Mouse (Mus musculus) neural tube, embryonic 14.5 days (tissue): ENCODE data around the gene Aqp11. TPM values are rescaled to one million over a fixed set of nuclear protein-coding genes. Genes with fewer than 3 reads are reported as not detected.

ENCODE experiments used
- ATAC-seq: fragments of 200-750 bp; cut with Nextera tagmentation; 2 replicates; pipeline ENCODE4 v1.8.0; 2017; ENCODE audit warnings: low read depth, mild to moderate bottlenecking, moderate TSS enrichment, moderate library complexity
- H3K27ac ChIP-seq: fragments of 300-500 bp; sonication (generic); 2 replicates; pipeline ENCODE4 v1.5.1; 2014; ENCODE audit warnings: low read depth, mild to moderate bottlenecking, control low read depth, low read length, moderate library complexity, mixed read lengths
- H3K27me3 ChIP-seq: fragments of 300-500 bp; sonication (generic); 2 replicates; pipeline ENCODE4 v1.6.1; 2014; ENCODE audit warnings: low read length; ENCODE audit not compliant: control insufficient read depth, insufficient read depth
- H3K36me3 ChIP-seq: fragments of 300-500 bp; sonication (generic); 2 replicates; pipeline ENCODE4 v1.6.1; 2014; ENCODE audit warnings: low read length, mixed read lengths; ENCODE audit not compliant: control insufficient read depth, insufficient read depth
- H3K4me1 ChIP-seq: fragments of 300-500 bp; sonication (generic); 2 replicates; pipeline ENCODE4 v1.6.1; 2014; ENCODE audit warnings: low read length; ENCODE audit not compliant: control insufficient read depth, insufficient read depth
- H3K4me2 ChIP-seq: fragments of 300-500 bp; sonication (generic); 2 replicates; pipeline ENCODE4 v1.6.1; 2014; ENCODE audit warnings: mild to moderate bottlenecking, low read depth, low read length, control low read depth
- H3K4me3 ChIP-seq: fragments of 300-500 bp; sonication (generic); 2 replicates; pipeline ENCODE4 v1.5.1; 2014; ENCODE audit warnings: low read depth, low read length, control low read depth, mixed read lengths
- H3K9ac ChIP-seq: fragments of 300-500 bp; sonication (generic); replicated peaks from 2 replicates; pipeline ENCODE4 v1.6.1; 2014; ENCODE audit warnings: low read depth, mild to moderate bottlenecking, control low read depth, low read length, mixed read lengths
- H3K9me3 ChIP-seq: fragments of 300-500 bp; sonication (generic); 2 replicates; pipeline ENCODE4 v1.6.1; 2016; ENCODE audit warnings: low read length; ENCODE audit not compliant: control insufficient read depth
- WGBS: fragments of 180-500 bp; shearing (Covaris S2); extraction: QIAGEN DNeasy Blood & Tissue Kit; methylation state at CpG from one replicate; pipeline ENCODE4 v1.1.7; 2014; 5-methylcytosine and 5-hydroxymethylcytosine counted together
- polyA plus RNA-seq: library from polyadenylated mRNA; unstranded; fragments of >200 nt; fragmentation: Nextera tagmentation; extraction: Ambion mirVana; gene quantifications from 2 replicates; pipeline ENCODE4 v1.2.1, GENCODE M21; 2014

Aqp11 gene
- polyA plus RNA-seq, 1 experiment from 2014 or later: 20.7 TPM

- H3K4me2 ChIP-seq: no peak overlapping the region
- H3K27me3 ChIP-seq: no peaks in the 10 kb centered on the region
- H3K4me1 ChIP-seq: no peaks in the 10 kb centered on the region
- ATAC-seq: no peak
- H3K36me3 ChIP-seq: peaks cover 14% of the 10 kb centered on the region
- WGBS: 91% methylated on average over 7 of the region's 7 CpGs
- no peaks in the 10 kb centered on the region for H3K9me3 ChIP-seq
- H3K4me3 ChIP-seq: no peak overlapping the region
- H3K9ac ChIP-seq: no peak overlapping the region
- no peak overlapping the region for H3K27ac ChIP-seq
These were observed 15.7 kb downstream of the Aqp11 start for GRCm38 (mm10) chr7:97722278-97722918.

- Histone ChIP-seq H3K9me3 (no peaks in the 10 kb centered on the region), H3K4me2 (no peak overlapping the region), H3K4me1 (no peaks in the 10 kb centered on the region), H3K36me3 (peaks cover 21% of the 10 kb centered on the region), H3K27ac (no peak overlapping the region), H3K4me3 (no peak overlapping the region), H3K27me3 (no peaks in the 10 kb centered on the region), H3K9ac (no peak overlapping the region)
- WGBS: 80% methylated on average over 5 of the region's 5 CpGs
- ATAC-seq: no peak
These were observed 18.0 kb downstream of the Aqp11 start for GRCm38 (mm10) chr7:97720109-97720508.

GRCm38 (mm10) chr7:97719078-97719477, 19.0 kb downstream of the Aqp11 start:
- Histone ChIP-seq H3K9me3 (no peaks in the 10 kb centered on the region), H3K27me3 (no peaks in the 10 kb centered on the region), H3K4me2 (no peak overlapping the region), H3K4me1 (no peaks in the 10 kb centered on the region), H3K27ac (no peak overlapping the region), H3K4me3 (no peak overlapping the region), H3K36me3 (peaks cover 28% of the 10 kb centered on the region), H3K9ac (no peak overlapping the region)
- no peak for ATAC-seq
- WGBS: 65% methylated on average over 5 of the region's 5 CpGs

- Histone ChIP-seq H3K4me1 (no peaks in the 10 kb centered on the region), H3K27me3 (no peaks in the 10 kb centered on the region), H3K27ac (no peak overlapping the region), H3K9ac (no peak overlapping the region), H3K4me2 (no peak overlapping the region), H3K36me3 (peaks cover 38% of the 10 kb centered on the region), H3K9me3 (no peaks in the 10 kb centered on the region), H3K4me3 (no peak overlapping the region)
- ATAC-seq: no peak
- WGBS: 96% methylated on average over 1 of the region's 1 CpGs
These were observed 20.8 kb downstream of the Aqp11 start for GRCm38 (mm10) chr7:97717326-97717725.

GRCm38 (mm10) chr7:97714651-97715050, 23.4 kb downstream of the Aqp11 start:
- H3K36me3 ChIP-seq: peaks cover 36% of the 10 kb centered on the region
- 96% methylated on average over 5 of the region's 5 CpGs for WGBS
- no peak overlapping the region for H3K9ac ChIP-seq
- no peak overlapping the region for H3K4me3 ChIP-seq
- no peaks in the 10 kb centered on the region for H3K9me3 ChIP-seq
- H3K27ac ChIP-seq: no peak overlapping the region
- no peak overlapping the region for H3K4me2 ChIP-seq
- no peaks in the 10 kb centered on the region for H3K27me3 ChIP-seq
- H3K4me1 ChIP-seq: no peaks in the 10 kb centered on the region
- ATAC-seq: no peak

GRCm38 (mm10) chr7:97709204-97709603, 28.9 kb downstream of the Aqp11 start:
- H3K9me3 ChIP-seq: no peaks in the 10 kb centered on the region
- no peak overlapping the region for H3K4me3 ChIP-seq
- no peak overlapping the region for H3K4me2 ChIP-seq
- peaks cover 16% of the 10 kb centered on the region; the same call in 1 of the 2 replicates for H3K36me3 ChIP-seq
- no peaks in the 10 kb centered on the region for H3K27me3 ChIP-seq
- ATAC-seq: no peak
- H3K9ac ChIP-seq: no peak overlapping the region
- no peak overlapping the region for H3K27ac ChIP-seq
- WGBS: 88% methylated on average over 3 of the region's 3 CpGs
- no peaks in the 10 kb centered on the region for H3K4me1 ChIP-seq

GRCm38 (mm10) chr7:97707809-97708208, 30.3 kb downstream of the Aqp11 start:
- no peak for ATAC-seq
- no peaks in the 10 kb centered on the region for H3K9me3 ChIP-seq
- 94% methylated on average over 5 of the region's 5 CpGs for WGBS

GRCm38 (mm10) chr7:97707123-97707522, 31.0 kb downstream of the Aqp11 start:
- 81% methylated on average over 4 of the region's 4 CpGs for WGBS
- peaks cover 4% of the 10 kb centered on the region; the same call in 1 of the 2 replicates for H3K36me3 ChIP-seq

More at GRCm38 (mm10) chr7:97707809-97708208, 30.3 kb downstream of the Aqp11 start:
- Histone ChIP-seq H3K36me3 (peaks cover 9% of the 10 kb centered on the region; the same call in 1 of the 2 replicates), H3K27ac (no peak overlapping the region), H3K4me3 (no peak overlapping the region), H3K27me3 (no peaks in the 10 kb centered on the region), H3K9ac (no peak overlapping the region), H3K4me2 (no peak overlapping the region), H3K4me1 (no peaks in the 10 kb centered on the region)

GRCm38 (mm10) chr7:97701106-97701505, 37.0 kb downstream of the Aqp11 start:
- 86% methylated on average over 6 of the region's 6 CpGs for WGBS
- H3K36me3 ChIP-seq: no peaks in the 10 kb centered on the region; the same call in 1 of the 2 replicates
- peaks cover 5% of the 10 kb centered on the region; the same call in 1 of the 2 replicates for H3K4me1 ChIP-seq
- no peak overlapping the region for H3K4me3 ChIP-seq
- no peak overlapping the region for H3K27ac ChIP-seq
- ATAC-seq: no peak
- H3K4me2 ChIP-seq: no peak overlapping the region
- H3K9ac ChIP-seq: no peak overlapping the region
- H3K27me3 ChIP-seq: no peaks in the 10 kb centered on the region
- no peaks in the 10 kb centered on the region for H3K9me3 ChIP-seq

More at GRCm38 (mm10) chr7:97707123-97707522, 31.0 kb downstream of the Aqp11 start:
- no peaks in the 10 kb centered on the region for H3K4me1 ChIP-seq
- H3K4me3 ChIP-seq: no peak overlapping the region
- H3K9ac ChIP-seq: no peak overlapping the region
- H3K9me3 ChIP-seq: no peaks in the 10 kb centered on the region
- H3K27ac ChIP-seq: no peak overlapping the region
- H3K4me2 ChIP-seq: no peak overlapping the region
- no peak for ATAC-seq
- H3K27me3 ChIP-seq: no peaks in the 10 kb centered on the region
